Mouse (Mus musculus): ENCODE results near the gene Anp32b.

Anp32b gene

DNA sequence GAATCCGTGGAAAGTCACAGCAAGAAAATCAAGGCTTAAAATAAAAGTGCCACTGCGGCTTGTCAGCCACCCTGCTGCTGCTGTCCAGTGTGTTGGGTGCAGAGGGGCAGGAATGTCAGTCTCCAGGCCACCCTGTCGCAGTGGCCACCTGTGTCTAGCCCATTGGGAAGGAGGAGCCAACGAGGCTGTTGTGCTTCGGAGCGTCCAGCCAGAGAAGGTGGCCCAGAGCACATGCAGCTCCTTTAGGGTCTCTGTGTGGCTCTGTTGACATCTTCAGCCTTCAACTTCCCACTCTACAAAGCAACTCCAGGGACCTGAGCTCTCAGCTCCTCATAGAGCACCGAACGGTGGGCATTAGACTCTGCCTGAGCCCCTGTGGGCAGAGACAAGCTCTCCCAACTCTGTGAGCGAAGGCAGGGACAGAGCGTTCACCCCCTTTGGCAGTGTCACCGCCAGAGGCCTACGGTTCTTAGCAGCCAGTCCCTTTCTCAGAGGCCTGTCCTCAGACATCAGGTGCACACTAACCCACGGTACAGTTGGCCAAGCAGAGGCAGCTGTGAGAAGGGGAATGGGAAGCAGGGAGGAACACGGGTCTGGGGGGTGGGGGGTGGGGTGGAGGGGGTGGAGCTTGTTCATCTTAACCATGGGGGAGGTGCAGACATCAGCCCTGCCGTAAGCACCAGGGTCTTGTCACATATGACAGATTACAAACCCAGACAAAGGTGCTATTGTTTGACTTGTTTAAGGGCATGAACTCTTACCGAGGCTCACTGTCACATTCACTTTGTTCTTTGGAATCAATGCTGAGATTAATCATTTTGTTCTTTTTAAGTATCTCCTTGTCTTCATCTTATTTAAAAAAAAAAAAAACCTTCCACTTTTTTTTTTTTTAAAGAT is 52.2 kb downstream of the Anp32b start:
- in situ Hi-C loops (cut with MseI, MboI), result no loop called here

DNA sequence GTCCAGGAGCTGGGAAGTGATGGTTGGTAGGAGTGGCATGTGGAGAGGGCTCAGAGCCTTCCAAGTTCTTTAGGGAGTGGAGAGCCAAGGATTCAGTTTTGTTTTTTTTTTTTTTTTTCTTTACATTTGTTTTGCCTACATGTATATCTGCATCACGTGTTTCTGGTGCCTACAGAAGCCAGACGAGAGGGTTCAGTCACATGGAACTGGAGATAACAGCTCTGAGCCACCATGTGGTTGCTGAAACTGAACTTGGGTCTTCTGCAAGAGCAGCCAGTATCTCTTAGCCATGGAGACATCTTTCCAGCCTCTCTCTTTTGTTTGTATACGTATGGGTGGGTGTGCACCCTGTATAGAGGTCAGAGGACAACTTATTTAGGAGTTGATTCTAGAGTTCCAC is 53.2 kb downstream of the Anp32b start:
- in situ Hi-C loops (cut with MseI, MboI), result no loop called here

DNA sequence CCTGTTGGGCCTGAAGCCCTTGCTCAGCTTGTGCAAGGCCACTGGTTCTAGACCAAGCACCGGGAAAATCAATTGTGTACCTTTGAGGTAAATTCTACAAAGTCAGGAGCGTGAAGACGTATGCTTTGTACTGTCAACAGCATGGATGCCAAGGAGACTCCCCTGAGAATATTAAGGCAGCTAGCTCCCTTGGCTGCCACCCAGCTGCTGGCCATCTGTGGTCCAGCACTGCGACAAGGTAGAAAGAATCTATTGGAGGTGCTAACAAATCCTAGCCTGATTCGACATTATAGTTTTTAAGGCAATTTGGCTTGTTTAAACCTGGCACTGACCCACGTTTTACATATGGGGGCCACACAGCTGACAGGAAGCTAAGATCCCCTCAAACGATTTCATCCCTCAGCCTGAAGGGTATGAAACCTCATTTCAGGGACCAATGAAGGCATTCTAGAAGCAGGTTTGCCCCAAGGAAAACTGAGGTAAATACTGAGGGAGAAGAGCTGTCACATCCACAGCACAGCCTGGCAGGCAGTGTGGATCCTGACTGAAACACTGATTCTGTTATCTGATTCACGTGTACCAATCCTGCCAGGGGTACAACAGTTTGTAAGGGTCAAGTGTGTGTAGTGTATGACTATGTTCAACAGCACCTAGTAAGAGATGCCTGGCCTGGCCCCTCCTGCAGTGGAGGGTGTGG is 54.8 kb downstream of the Anp32b start:
- in situ Hi-C loops (cut with MseI, MboI), result no loop called here

DNA sequence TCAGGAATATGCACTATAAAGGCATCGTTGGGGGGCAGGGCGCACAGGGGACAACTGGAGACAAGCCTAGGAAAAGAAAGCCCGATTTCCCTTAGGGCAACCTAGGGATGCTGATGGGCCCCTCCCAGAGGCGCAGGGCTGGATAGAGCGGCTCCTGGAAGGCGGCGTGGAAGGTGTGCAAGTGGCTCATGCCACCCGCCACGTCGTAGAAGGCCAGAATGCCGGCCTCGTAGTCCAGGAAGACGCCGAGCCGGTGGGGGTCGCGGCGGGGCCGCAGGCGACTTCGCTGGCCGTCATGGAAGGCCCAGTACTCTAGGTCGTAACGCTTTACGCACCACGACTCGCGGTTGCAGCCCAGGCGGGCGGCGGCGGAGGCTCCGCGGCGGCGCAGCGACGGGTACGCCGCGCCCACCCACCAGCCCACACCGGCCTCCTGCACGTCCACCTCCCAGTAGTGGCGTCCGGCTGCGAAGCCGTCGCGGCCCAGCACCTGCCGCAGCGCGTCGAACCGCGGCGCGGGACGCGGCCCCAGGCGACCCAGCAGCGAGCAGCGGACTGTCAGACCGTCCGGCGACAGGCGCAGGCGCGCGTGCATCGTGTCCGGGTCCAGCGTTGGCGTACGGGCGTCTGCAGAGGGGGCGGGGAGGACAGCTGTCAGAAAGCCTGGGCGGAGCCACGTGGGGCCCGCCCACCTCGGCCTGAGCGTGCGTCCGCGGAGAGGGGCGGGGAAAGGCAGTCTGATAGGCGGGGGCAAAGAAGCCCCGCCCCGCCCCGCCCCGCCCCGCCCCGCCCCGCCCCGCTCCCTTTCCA is 56.3 kb downstream of the Anp32b start:
- in situ Hi-C loops (cut with MseI, MboI), result no loop called here

DNA sequence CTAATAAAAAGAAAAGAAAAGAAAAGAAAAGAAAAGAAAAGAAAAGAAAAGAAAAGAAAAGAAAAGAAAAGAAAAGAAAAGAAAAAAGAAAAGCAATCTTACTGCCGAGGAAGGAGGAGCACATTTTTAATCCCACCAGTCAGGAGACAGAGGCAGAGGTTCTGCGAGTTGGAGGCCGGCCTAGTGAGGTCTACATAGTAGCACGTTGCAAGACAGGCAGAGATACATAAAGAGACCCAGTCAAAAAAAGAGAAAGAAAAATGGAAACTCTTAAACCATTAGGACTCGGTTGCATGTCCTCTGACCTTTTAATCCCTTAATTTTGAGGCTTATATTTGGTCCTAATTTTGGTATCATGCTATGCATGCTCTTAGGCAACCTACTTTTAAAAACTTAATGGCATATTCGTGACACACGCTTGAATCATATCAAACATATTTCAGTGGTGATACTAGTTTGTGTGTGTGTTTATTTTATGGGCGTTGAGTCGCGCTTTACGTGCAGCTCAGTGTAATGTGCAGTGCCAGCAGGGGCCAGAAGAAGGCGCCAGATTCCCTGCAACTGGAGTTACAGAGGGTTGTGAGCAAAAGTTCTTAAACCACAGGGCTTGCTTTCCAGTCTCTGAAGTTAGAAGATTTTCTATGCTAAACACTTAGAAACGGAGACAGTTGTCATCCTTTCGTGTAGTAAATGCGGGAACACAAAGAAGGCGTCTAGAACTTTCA is 57.2 kb downstream of the Anp32b start:
- in situ Hi-C loops (cut with MseI, MboI), result no loop called here

DNA sequence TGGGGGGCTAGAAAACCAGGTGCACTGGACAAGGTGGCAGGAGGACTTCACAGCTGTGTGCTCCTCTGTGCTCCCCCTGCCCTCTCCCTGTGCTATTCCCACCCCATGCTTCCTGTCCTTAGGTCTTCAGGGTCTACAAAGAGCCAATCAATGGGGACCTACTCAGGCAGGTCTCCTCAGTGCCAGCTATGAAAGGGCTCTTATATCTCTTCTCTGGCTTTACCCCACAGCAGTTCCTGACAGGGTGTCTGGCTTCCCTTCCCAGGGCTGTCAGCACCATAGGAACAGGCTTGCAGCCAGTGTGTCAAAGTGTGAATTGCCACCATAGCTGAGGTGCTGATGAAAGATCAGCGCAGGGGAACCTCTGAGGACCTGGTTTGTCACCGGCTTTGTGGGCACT is 69.8 kb downstream of the Anp32b start:
- in situ Hi-C loops (cut with MseI, MboI), result no loop called here

DNA sequence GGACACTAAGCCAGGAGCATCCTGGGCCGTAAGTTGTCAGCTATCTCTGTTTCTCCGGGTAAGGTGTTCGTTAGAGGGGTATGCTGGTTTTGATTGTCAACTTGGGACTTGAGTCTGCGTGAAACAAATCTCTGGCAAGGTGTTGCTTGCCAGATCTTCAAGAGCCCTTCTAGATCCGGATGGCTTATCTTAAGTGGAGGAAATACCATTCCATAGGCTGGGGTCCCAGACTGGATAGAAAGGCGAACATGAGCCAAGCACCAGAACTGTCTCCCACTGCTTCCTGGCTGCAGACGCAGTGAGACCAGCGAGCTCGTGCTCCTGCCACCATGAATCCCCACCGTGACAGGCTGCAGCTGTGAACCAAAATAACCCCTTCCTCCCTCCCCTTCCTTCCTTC is 70.8 kb downstream of the Anp32b start:
- in situ Hi-C loops (cut with MseI, MboI), result no loop called here
